Mouse (Mus musculus) cerebellum, adult (tissue): ENCODE results near the gene Myo1d.

Source experiments
- ATAC-seq: cut with Nextera tagmentation; 2 replicates; pipeline ENCODE4 v1.9.2; 2017; ENCODE audit warnings: mild to moderate bottlenecking, moderate library complexity, mixed read lengths; ENCODE audit not compliant: insufficient number of reproducible peaks, low FRiP score, low TSS enrichment

Myo1d gene

GRCm38 (mm10) chr11:80628581-80628980, 151.2 kb downstream of the Myo1d start:
- no peak for ATAC-seq

- ATAC-seq = no peak
These were observed 156.8 kb downstream of the Myo1d start for GRCm38 (mm10) chr11:80623038-80623380.

GRCm38 (mm10) chr11:80622233-80623037, 157.4 kb downstream of the Myo1d start:
- ATAC-seq = no peak

GRCm38 (mm10) chr11:80614949-80615725, 164.7 kb downstream of the Myo1d start:
- ATAC-seq = no peak

- no peak for ATAC-seq
These were observed 165.4 kb downstream of the Myo1d start for GRCm38 (mm10) chr11:80614418-80614817.

GRCm38 (mm10) chr11:80613534-80613933, 166.3 kb downstream of the Myo1d start:
- ATAC-seq = no peak

- peak; percentile 76 for ATAC-seq
These were observed 177.0 kb downstream of the Myo1d start for GRCm38 (mm10) chr11:80602707-80603441.

GRCm38 (mm10) chr11:80602041-80602458, 177.8 kb downstream of the Myo1d start:
- peak; percentile 52; the same call in 1 of the 2 replicates for ATAC-seq

GRCm38 (mm10) chr11:80601040-80601864, 178.6 kb downstream of the Myo1d start:
- no peak for ATAC-seq

GRCm38 (mm10) chr11:80595482-80595881, 184.3 kb downstream of the Myo1d start:
- no peak for ATAC-seq

GRCm38 (mm10) chr11:80589387-80589786, 190.4 kb downstream of the Myo1d start:
- ATAC-seq = no peak

GRCm38 (mm10) chr11:80585761-80586160, 194.1 kb downstream of the Myo1d start:
- ATAC-seq = no peak

GRCm38 (mm10) chr11:80585211-80585610, 194.6 kb downstream of the Myo1d start:
- no peak for ATAC-seq

- no peak for ATAC-seq
These were observed 199.3 kb downstream of the Myo1d start for GRCm38 (mm10) chr11:80580494-80580893.

GRCm38 (mm10) chr11:80577747-80578640, 201.8 kb downstream of the Myo1d start:
- peak; percentile 70; the same call in 1 of the 2 replicates for ATAC-seq

- no peak for ATAC-seq
These were observed 204.0 kb downstream of the Myo1d start for GRCm38 (mm10) chr11:80575794-80576193.

GRCm38 (mm10) chr11:80566286-80566685, 213.5 kb downstream of the Myo1d start:
- ATAC-seq = no peak

GRCm38 (mm10) chr11:80564975-80565965, 214.6 kb downstream of the Myo1d start:
- ATAC-seq = no peak
